Mouse (Mus musculus) hindbrain, embryonic 16.5 days (tissue): ENCODE results near the gene Ripply2. TPM values are rescaled to one million over a fixed set of nuclear protein-coding genes. Genes with fewer than 3 reads are reported as not detected.

Experiments
- ATAC-seq: fragments of 200-750 bp; cut with Nextera tagmentation; 2 replicates; pipeline ENCODE4 v1.8.0; 2017; ENCODE audit warnings: moderate TSS enrichment, moderate library complexity
- H3K27ac ChIP-seq: fragments of 300-500 bp; sonication (generic); 2 replicates; pipeline ENCODE4 v1.5.1; 2014; ENCODE audit warnings: low read depth, mild to moderate bottlenecking, control low read depth, low read length, moderate library complexity
- H3K27me3 ChIP-seq: fragments of 300-500 bp; sonication (generic); replicated peaks from 2 replicates; pipeline ENCODE4 v1.6.1; 2014; ENCODE audit warnings: low read length; ENCODE audit not compliant: control insufficient read depth, insufficient read depth
- H3K36me3 ChIP-seq: fragments of 300-500 bp; sonication (generic); 2 replicates; pipeline ENCODE4 v1.6.1; 2014; ENCODE audit warnings: mild to moderate bottlenecking, low read length, moderate library complexity, mixed read lengths; ENCODE audit not compliant: control insufficient read depth, insufficient read depth
- H3K4me1 ChIP-seq: fragments of 300-500 bp; sonication (generic); 2 replicates; pipeline ENCODE4 v1.6.1; 2014; ENCODE audit warnings: low read depth, low read length; ENCODE audit not compliant: control insufficient read depth, insufficient read depth
- H3K4me2 ChIP-seq: fragments of 300-500 bp; sonication (generic); 2 replicates; pipeline ENCODE4 v1.6.1; 2014; ENCODE audit warnings: mild to moderate bottlenecking, low read length, control low read depth, moderate library complexity
- H3K4me3 ChIP-seq: fragments of 300-500 bp; sonication (generic); 2 replicates; pipeline ENCODE4 v1.5.1; 2014; ENCODE audit warnings: mild to moderate bottlenecking, low read length, control low read depth, moderate library complexity
- H3K9ac ChIP-seq: fragments of 300-500 bp; sonication (generic); 2 replicates; pipeline ENCODE4 v1.6.1; 2014; ENCODE audit warnings: low read depth, mild to moderate bottlenecking, control low read depth, low read length, moderate library complexity
- H3K9me3 ChIP-seq: fragments of 300-500 bp; sonication (generic); 2 replicates; pipeline ENCODE4 v1.6.1; 2014; ENCODE audit warnings: mild to moderate bottlenecking, low read length, moderate library complexity; ENCODE audit not compliant: control insufficient read depth
- WGBS: fragments of 180-500 bp; shearing (Covaris S2); extraction: QIAGEN DNeasy Blood & Tissue Kit; methylation state at CpG from one replicate; pipeline ENCODE4 v1.1.7; 2014; 5-methylcytosine and 5-hydroxymethylcytosine counted together
- polyA plus RNA-seq: library from polyadenylated mRNA; unstranded; fragments of >200 nt; fragmentation: Nextera tagmentation; extraction: Ambion mirVana; gene quantifications from 2 replicates; pipeline ENCODE4 v1.2.1, GENCODE M21; 2015

Ripply2 gene
- polyA plus RNA-seq, 1 experiment from 2014 or later, result 9.5 TPM

DNA sequence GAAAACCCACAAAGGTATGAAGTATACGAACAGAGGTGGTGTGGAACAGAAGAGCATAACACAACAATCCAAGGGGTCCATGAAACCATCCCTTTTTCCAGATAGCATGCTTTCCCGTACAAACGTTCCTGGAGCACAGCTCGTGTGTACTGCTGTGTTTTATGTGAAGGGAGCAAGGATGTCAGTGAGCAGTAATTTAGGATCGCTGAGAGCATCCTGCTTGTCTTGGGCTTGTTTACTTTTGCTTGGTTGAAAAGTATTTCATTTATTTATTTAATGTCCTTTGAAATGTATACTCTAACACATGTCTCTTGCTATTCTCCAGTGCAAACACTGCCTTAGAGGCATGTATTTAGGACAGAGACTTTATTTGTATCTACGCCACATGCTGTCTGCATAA is 30.2 kb upstream of the Ripply2 start:
- Histone ChIP-seq H3K9ac (no peak overlapping the region), H3K27ac (no peak overlapping the region), H3K36me3 (no peaks in the 10 kb centered on the region), H3K4me3 (no peak overlapping the region), H3K4me1 (no peaks in the 10 kb centered on the region), H3K4me2 (no peak overlapping the region), H3K9me3 (no peaks in the 10 kb centered on the region), H3K27me3 (no peaks in the 10 kb centered on the region)
- ATAC-seq, result no peak
- 82% methylated on average over 6 of the region's 6 CpGs for WGBS

- Histone ChIP-seq H3K9me3 (no peaks in the 10 kb centered on the region), H3K4me1 (no peaks in the 10 kb centered on the region), H3K27me3 (no peaks in the 10 kb centered on the region), H3K27ac (no peak overlapping the region), H3K9ac (no peak overlapping the region), H3K4me2 (no peak overlapping the region), H3K36me3 (no peaks in the 10 kb centered on the region), H3K4me3 (no peak overlapping the region)
- whole genome bisulfite sequencing, result 63% methylated on average over 7 of the region's 7 CpGs
- ATAC-seq, result no peak
Measured at GRCm38 (mm10) chr9:86986703-86987296, 28.5 kb upstream of the Ripply2 start.

DNA sequence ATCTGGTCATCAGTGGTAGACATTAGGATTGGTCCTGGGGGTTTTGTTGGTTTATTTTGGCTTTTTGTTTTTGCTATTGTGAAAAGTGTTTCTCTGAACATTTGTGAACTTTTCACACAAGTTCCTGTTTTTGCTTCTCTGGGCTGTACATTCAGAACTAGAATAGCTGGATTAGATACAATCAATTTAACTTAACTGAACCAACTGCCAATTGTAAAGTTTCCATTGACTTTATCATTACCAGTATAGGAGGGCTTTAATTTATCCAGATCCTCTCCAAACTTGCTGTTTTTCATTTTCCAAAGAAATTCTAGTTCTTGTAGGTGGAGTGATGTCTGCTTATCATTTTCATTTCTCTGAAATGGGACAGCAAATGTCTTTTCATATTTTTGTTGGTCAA is 25.5 kb upstream of the Ripply2 start:
- no peak overlapping the region for H3K9ac ChIP-seq
- H3K4me3 ChIP-seq, result no peak overlapping the region
- H3K27ac ChIP-seq, result no peak overlapping the region
- no peak overlapping the region for H3K4me2 ChIP-seq
- no peak for ATAC-seq
- H3K36me3 ChIP-seq, result no peaks in the 10 kb centered on the region
- no peaks in the 10 kb centered on the region for H3K4me1 ChIP-seq
- no peaks in the 10 kb centered on the region for H3K27me3 ChIP-seq
- no peaks in the 10 kb centered on the region for H3K9me3 ChIP-seq

DNA sequence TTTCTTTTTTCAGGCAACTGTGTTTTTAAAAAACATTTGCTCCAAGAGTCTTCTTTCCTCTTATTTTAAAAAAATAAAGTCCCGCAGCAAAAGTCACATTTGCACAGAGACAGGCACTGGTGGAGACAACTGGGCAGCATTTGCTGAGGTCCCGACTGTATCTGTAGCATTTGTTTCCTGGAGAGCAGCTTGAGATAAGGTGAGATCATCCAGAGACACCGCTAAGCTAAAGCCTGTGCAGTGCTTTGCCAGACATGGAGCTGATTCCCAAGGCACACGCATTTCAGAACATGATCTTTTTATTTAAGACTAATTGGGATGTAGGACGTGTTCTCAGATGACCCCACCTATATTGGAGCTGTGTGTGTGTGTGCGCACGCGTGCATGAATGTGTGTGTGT is 23.6 kb upstream of the Ripply2 start:
- no peak overlapping the region for H3K4me3 ChIP-seq
- 0 out of 2 replicates have a peak, but pooled peaks cover 2% of the 10 kb centered on the region for H3K9me3 ChIP-seq
- H3K9ac ChIP-seq, result no peak overlapping the region
- H3K4me2 ChIP-seq, result no peak overlapping the region
- H3K27me3 ChIP-seq, result no peaks in the 10 kb centered on the region
- no peak overlapping the region for H3K27ac ChIP-seq
- no peaks in the 10 kb centered on the region for H3K4me1 ChIP-seq
- no peaks in the 10 kb centered on the region for H3K36me3 ChIP-seq
- WGBS, result 86% methylated on average over 8 of the region's 8 CpGs
- ATAC-seq, result no peak

GRCm38 (mm10) chr9:86997046-86997691 is 18.2 kb upstream of the Ripply2 start:
- H3K4me3 ChIP-seq, result no peak overlapping the region
- no peak for ATAC-seq

GRCm38 (mm10) chr9:86999956-87000582 is 15.3 kb upstream of the Ripply2 start:
- H3K9me3 ChIP-seq, result 0 out of 2 replicates have a peak, but pooled peaks cover 2% of the 10 kb centered on the region
- 61% methylated on average over 2 of the region's 2 CpGs for WGBS
- H3K27ac ChIP-seq, result no peak overlapping the region
- no peak overlapping the region for H3K4me3 ChIP-seq
- ATAC-seq, result no peak
- H3K4me1 ChIP-seq, result no peaks in the 10 kb centered on the region
- H3K4me2 ChIP-seq, result no peak overlapping the region
- no peaks in the 10 kb centered on the region for H3K27me3 ChIP-seq
- H3K36me3 ChIP-seq, result no peaks in the 10 kb centered on the region
- H3K9ac ChIP-seq, result no peak overlapping the region

More at GRCm38 (mm10) chr9:86997046-86997691, 18.2 kb upstream of the Ripply2 start:
- Histone ChIP-seq H3K27me3 (no peaks in the 10 kb centered on the region), H3K9me3 (0 out of 2 replicates have a peak, but pooled peaks cover 2% of the 10 kb centered on the region), H3K27ac (no peak overlapping the region), H3K36me3 (no peaks in the 10 kb centered on the region), H3K4me1 (no peaks in the 10 kb centered on the region), H3K9ac (no peak overlapping the region), H3K4me2 (no peak overlapping the region)
- 72% methylated on average over 3 of the region's 3 CpGs for WGBS

DNA sequence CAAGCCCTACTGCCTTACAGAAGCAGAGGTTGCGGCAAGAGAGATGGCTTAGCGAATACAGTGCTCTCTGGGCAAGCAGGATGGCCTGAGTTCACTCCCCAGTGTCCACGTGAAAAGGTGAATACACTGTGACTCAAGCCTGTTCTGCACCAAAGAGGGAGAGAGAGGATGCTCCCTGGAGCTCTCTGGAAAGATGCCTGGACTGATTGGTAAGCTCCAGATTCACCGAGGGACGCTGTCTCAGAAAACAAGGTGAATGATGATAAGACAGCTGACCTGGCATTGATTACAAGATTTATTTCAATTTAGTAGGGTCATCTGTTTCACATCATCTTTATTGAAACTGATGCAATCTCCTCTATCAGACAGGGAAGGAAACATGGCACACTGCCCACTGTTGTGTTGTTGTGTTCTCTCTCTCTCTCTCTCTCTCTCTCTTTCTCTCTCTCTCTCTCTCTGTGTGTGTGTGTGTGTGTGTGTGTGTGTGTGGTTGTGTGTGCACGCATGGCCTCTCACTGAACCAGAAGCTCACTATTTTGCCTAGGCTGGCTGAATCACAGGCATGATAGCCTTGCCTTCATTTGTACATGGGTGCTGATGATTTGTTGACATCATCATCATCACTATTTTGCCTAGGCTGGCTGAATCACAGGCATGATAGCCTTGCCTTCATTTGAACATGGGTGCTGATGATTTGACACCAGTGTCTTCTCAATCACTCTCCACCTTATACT is 10.5 kb upstream of the Ripply2 start:
- Histone ChIP-seq H3K4me2 (no peak overlapping the region), H3K9ac (no peak overlapping the region), H3K9me3 (no peaks in the 10 kb centered on the region), H3K4me3 (no peak overlapping the region), H3K4me1 (no peaks in the 10 kb centered on the region), H3K36me3 (no peaks in the 10 kb centered on the region), H3K27me3 (no peaks in the 10 kb centered on the region), H3K27ac (no peak overlapping the region)
- no peak for ATAC-seq
- 66% methylated on average over 6 of the region's 6 CpGs for WGBS

DNA sequence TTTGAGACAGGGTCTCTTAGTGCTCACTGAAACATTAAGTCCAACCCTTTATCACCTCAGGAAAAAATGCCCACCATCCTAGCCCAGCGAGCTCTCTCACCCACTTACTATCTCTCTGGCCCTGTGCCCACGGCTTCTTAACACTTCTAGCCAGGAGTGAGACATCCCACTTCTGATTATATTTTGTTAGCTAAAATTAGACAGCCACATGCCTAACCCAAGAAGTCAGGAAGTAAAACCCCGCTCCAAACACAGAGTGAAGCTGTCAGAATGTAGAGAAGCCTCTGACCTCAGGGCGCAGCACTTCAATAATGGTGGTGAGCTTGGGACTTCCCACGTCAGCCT is 9.9 kb upstream of the Ripply2 start:
- Histone ChIP-seq H3K4me2 (no peak overlapping the region), H3K27me3 (no peaks in the 10 kb centered on the region), H3K36me3 (no peaks in the 10 kb centered on the region), H3K9ac (no peak overlapping the region), H3K27ac (no peak overlapping the region), H3K4me1 (no peaks in the 10 kb centered on the region), H3K4me3 (no peak overlapping the region), H3K9me3 (no peaks in the 10 kb centered on the region)
- WGBS, result 67% methylated on average over 5 of the region's 5 CpGs
- no peak for ATAC-seq

DNA sequence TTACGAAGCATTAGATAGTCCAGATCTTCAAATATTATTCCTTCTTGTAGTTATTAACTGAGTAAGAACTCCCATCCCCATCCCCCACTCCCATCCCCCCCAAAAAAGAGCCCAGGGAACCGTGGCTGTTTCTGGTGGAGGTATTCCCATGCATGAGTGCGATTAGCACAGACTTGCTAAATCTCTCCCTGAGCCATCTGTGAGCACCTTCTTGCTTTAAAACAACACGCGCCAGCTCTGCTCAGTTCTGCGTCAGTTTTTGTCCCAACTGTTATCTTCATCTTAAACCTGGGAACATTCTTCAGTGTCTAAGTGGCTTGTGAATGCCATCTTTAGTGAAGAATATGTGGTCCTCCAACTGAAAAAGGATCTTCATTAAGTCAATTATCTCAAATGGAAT is 6.8 kb upstream of the Ripply2 start:
- Histone ChIP-seq H3K36me3 (no peaks in the 10 kb centered on the region), H3K27me3 (no peaks in the 10 kb centered on the region), H3K4me2 (no peak overlapping the region), H3K9me3 (no peaks in the 10 kb centered on the region), H3K27ac (no peak overlapping the region), H3K4me1 (no peaks in the 10 kb centered on the region), H3K4me3 (no peak overlapping the region), H3K9ac (no peak overlapping the region)
- no peak for ATAC-seq
- 69% methylated on average over 6 of the region's 6 CpGs for WGBS
